Mouse (Mus musculus): ENCODE results near the gene Tpbpa. TPM values are rescaled to one million over a fixed set of nuclear protein-coding genes. Genes with fewer than 3 reads are reported as not detected.
"Not testable (repeated sequence)": the region's sequence is repeated elsewhere in the genome, so short reads cannot be mapped to it uniquely, and the experiment has no call there.

Tpbpa gene
- not detected for total RNA-seq (2021)
- long read RNA-seq, experiment 1 = 0 reads
- long read RNA-seq, experiment 2 = 0 reads

GRCm38 (mm10) chr13:60941884-60942283 is at the start of gene Tpbpa:
Tpbpa (minus strand) TSS chr13:60941984.
- DNase-seq = not testable (repeated sequence)

- not testable (repeated sequence) for DNase-seq
Observed at GRCm38 (mm10) chr13:60986915-60987314, 45.1 kb upstream of the Tpbpa start.

GRCm38 (mm10) chr13:60972319-60972718 is 30.5 kb upstream of the Tpbpa start:
- DNase-seq = not testable (repeated sequence)

GRCm38 (mm10) chr13:60963985-60964384 is 22.2 kb upstream of the Tpbpa start:
- DNase-seq = peak; percentile 4 to 27

GRCm38 (mm10) chr13:60961706-60962105 is 19.9 kb upstream of the Tpbpa start:
- peak; percentile 28 to 66 for DNase-seq

- DNase-seq = peak; percentile 56 to 90
Observed at GRCm38 (mm10) chr13:60936500-60936901, 5.3 kb downstream of the Tpbpa start, which contains the start of the genes Gm49391 and Ctla2a. Gm49391 (minus strand) TSS chr13:60936571. Ctla2a (minus strand) TSS chr13:60936625.

GRCm38 (mm10) chr13:60935490-60935889 is 6.3 kb downstream of the Tpbpa start, which contains the start of gene Gm49393:
Gm49393 (minus strand) TSS chr13:60935590.
- DNase-seq = not testable (repeated sequence)

GRCm38 (mm10) chr13:60904780-60905179 is 37.0 kb downstream of the Tpbpa start, which contains the start of gene Tpbpb:
Tpbpb (minus strand) TSS chr13:60904880.
- not testable (repeated sequence) for DNase-seq

- DNase-seq = peak; percentile 73 to 94
Observed at GRCm38 (mm10) chr13:60897328-60897727, 44.5 kb downstream of the Tpbpa start, which contains the start of gene Ctla2b. Ctla2b (minus strand) TSS chr13:60897447.

GRCm38 (mm10) chr13:60896794-60897193 is 45.0 kb downstream of the Tpbpa start, which contains the start of gene Gm49392:
Gm49392 (minus strand) TSS chr13:60896894.
- DNase-seq = not testable (repeated sequence)

- no peak for DNase-seq
Observed at GRCm38 (mm10) chr13:60895406-60896160, 46.2 kb downstream of the Tpbpa start.

GRCm38 (mm10) chr13:60892301-60892700 is 49.5 kb downstream of the Tpbpa start:
- no peak for DNase-seq

Other genes starting within 250 kb of the Tpbpa start
- gene BC051665, start 155.6 kb downstream of the Tpbpa start, total RNA-seq (2021) = not detected
- not detected for gene Ctsll3, start 139.1 kb downstream of the Tpbpa start, total RNA-seq (2021)
- gene 4930486L24Rik, start 77.5 kb downstream of the Tpbpa start, total RNA-seq (2021) = under 1 TPM in 1 of 2 experiments, not detected in 1; 0.42 TPM
- 1 to 10 TPM; 1.2 to 2.0 TPM for gene Gm49392, start 45.1 kb downstream of the Tpbpa start, total RNA-seq (2021)
- 10 to 100 TPM in 1 of 2 experiments, 1 to 10 TPM in 1; 9.6 to 11.8 TPM for gene Ctla2b, start 44.5 kb downstream of the Tpbpa start, total RNA-seq (2021)
- not detected for gene Tpbpb, start 37.1 kb downstream of the Tpbpa start, total RNA-seq (2021)
- under 1 TPM in 1 of 2 experiments, not detected in 1; 0.59 TPM for gene Gm49393, start 6.4 kb downstream of the Tpbpa start, total RNA-seq (2021)
- 1 to 10 TPM; 1.8 to 7.9 TPM for gene Gm49391, start 5.4 kb downstream of the Tpbpa start, total RNA-seq (2021)
- 10 to 100 TPM; 80.3 to 99.9 TPM for gene Ctla2a, start 5.4 kb downstream of the Tpbpa start, total RNA-seq (2021)
- not detected for gene Ctsj, start 64.0 kb upstream of the Tpbpa start, total RNA-seq (2021)
- gene Ctsq, start 98.6 kb upstream of the Tpbpa start, total RNA-seq (2021) = not detected
- gene Ctsr, start 222.3 kb upstream of the Tpbpa start, total RNA-seq (2021) = not detected

All from heart, adult 18-20 months (tissue).